Mouse (Mus musculus): ENCODE data around the gene Olfr96. TPM values are rescaled to one million over a fixed set of nuclear protein-coding genes. Genes with fewer than 3 reads are reported as not detected.

Olfr96 gene
- total RNA-seq, 4 experiments from 2014 or later: not detected

DNA sequence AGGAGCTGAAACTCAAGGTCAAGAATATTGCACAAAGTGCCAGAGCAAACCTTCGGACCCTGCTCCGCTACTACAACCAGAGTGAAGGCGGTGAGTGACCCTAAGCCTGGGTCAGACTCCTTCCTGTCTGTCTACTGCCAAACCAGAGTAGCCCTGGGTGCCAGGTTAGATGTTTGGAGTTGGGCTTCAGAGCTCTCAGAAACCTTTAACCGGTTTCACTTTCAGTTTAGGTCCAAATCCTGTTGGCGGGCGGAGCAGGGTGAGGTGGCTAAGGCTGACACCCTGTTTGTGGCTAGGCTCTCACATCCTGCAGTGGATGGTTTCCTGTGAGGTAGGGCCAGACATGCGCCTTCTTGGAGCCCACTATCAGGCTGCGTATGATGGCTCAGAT lies 50.8 kb downstream of the Olfr96 start:
- peak in 1 of 2 experiments; percentile 7 for DNase-seq (ENCODE audit: low spot score in 2 of 2)

DNA sequence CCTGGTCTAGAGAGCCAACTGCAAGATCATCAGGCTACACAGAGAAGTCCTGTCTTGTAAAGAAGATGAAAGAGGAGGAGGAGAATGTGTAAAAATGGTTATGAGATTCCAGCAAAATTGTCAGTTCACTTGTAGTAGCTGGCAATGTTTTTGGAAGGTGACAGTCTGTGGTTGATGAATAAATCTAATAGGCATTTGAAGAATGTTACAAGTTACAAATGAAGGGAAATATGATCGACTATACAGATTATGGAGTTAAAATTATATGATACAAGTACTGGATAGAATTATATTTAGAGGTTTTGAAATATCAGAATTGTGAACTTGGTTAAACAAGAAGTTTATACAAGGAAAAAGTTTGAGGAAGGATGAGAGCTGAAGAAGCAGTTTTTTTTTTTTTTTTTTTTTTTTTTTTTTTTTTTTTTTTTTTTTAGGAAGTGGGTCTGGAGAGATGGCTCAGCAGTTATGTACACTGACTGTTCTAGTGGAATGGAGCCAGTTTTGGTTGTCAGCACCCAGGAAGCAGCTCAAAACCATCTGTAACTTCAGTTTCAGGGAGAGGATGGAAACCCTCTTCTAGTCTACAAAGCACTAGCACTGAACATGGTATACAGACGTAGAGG lies 55.8 kb downstream of the Olfr96 start:
- no peak for DNase-seq (ENCODE audit: low spot score in 2 of 2)

Other genes with a start within 250 kb of the Olfr96 start
- 1 to 10 TPM in 1 of 4 experiments, under 1 TPM in 2, not detected in 1; 0.86 to 1.3 (median 0.89) TPM for gene 2410137M14Rik, start 238.9 kb upstream of the Olfr96 start, total RNA-seq (2022)
- gene H2-M5, start 230.6 kb upstream of the Olfr96 start, total RNA-seq (2022): 1 to 10 TPM in 2 of 4 experiments, under 1 TPM in 2; 0.44 to 1.6 (median 0.97) TPM
- 10 to 100 TPM in 1 of 4 experiments, 1 to 10 TPM in 3; 8.1 to 10.5 (median 9.0) TPM for gene Zfp57, start 219.0 kb upstream of the Olfr96 start, total RNA-seq (2022)
- gene Mog, start 196.7 kb upstream of the Olfr96 start, total RNA-seq (2022): 10 to 100 TPM; 52.5 to 55.9 (median 54.6) TPM
- gene Gabbr1, start 174.2 kb upstream of the Olfr96 start, total RNA-seq (2022): 100 to 1,000 TPM; 662 to 748 (median 699) TPM
- gene Olfr90, start 131.6 kb upstream of the Olfr96 start, total RNA-seq (2022): not detected
- not detected for gene Olfr91, start 121.9 kb upstream of the Olfr96 start, total RNA-seq (2022)
- not detected for gene Olfr92, start 100.1 kb upstream of the Olfr96 start, total RNA-seq (2022)
- gene Olfr93, start 58.7 kb upstream of the Olfr96 start, total RNA-seq (2022): not detected
- gene Ubd, start 26.3 kb upstream of the Olfr96 start, total RNA-seq (2022): not detected
- gene Olfr94, start 19.2 kb upstream of the Olfr96 start, total RNA-seq (2022): not detected
- gene Olfr95, start 7.0 kb upstream of the Olfr96 start, total RNA-seq (2022): not detected
- not detected for gene Olfr97, start 17.2 kb downstream of the Olfr96 start, total RNA-seq (2022)
- not detected for gene Olfr98, start 43.6 kb downstream of the Olfr96 start, total RNA-seq (2022)
- 1 to 10 TPM; 3.5 to 7.0 (median 4.7) TPM for gene H2-M3, start 50.1 kb downstream of the Olfr96 start, total RNA-seq (2022)
- not detected for gene Olfr99, start 63.3 kb downstream of the Olfr96 start, total RNA-seq (2022)
- gene Olfr101, start 84.2 kb downstream of the Olfr96 start, total RNA-seq (2022): not detected
- not detected for gene Olfr102, start 96.9 kb downstream of the Olfr96 start, total RNA-seq (2022)
- not detected for gene Olfr103, start 119.6 kb downstream of the Olfr96 start, total RNA-seq (2022)
- gene Olfr104-ps, start 139.4 kb downstream of the Olfr96 start, total RNA-seq (2022): not detected
- gene Olfr105-ps, start 158.9 kb downstream of the Olfr96 start, total RNA-seq (2022): not detected
- gene Olfr106-ps, start 170.2 kb downstream of the Olfr96 start, total RNA-seq (2022): not detected
- not detected for gene Olfr107, start 179.1 kb downstream of the Olfr96 start, total RNA-seq (2022)
- not detected for gene Olfr108, start 225.3 kb downstream of the Olfr96 start, total RNA-seq (2022)
- not detected for gene Olfr109, start 238.8 kb downstream of the Olfr96 start, total RNA-seq (2022)

All from left cerebral cortex, adult 8-10 months (tissue).